7 mouse cellular contexts compared by ENCODE assay signal in genomic region chr3:66220554-66221242, GRCm38 (mm10). TPM values are rescaled to one million over a fixed set of nuclear protein-coding genes. Genes with fewer than 3 reads are reported as not detected.
A peak's percentile ranks its signal among the peaks of the same experiment; 100 is the strongest.
DNase-seq lines count a peak whose midpoint lies in the region; ATAC-seq and TF ChIP-seq lines count a peak whose summit lies in the region.

No protein-coding gene starts in this region.

- ATAC-seq in hindbrain, postnatal 0 days, result peak; percentile 91
- peak; percentile 75 for ATAC-seq in limb, embryonic 12.5 days (ENCODE audit: insufficient number of reproducible peaks, insufficient read depth, low FRiP score, low TSS enrichment, low read depth)
- peak; percentile 72 for ATAC-seq in midbrain, postnatal 0 days (ENCODE audit: low FRiP score)

- no peaks in the 10 kb centered on the region for H3K36me3 ChIP-seq in hindbrain, postnatal 0 days (ENCODE audit: insufficient read depth, low read length)
- H3K36me3 ChIP-seq in limb, embryonic 12.5 days, result peaks cover 4% of the 10 kb centered on the region; the same call in 1 of the 2 replicates
- no peaks in the 10 kb centered on the region for H3K36me3 ChIP-seq in midbrain, postnatal 0 days (ENCODE audit: insufficient read depth, low read length)

- peak overlapping the region; percentile 95 for H3K4me2 ChIP-seq in hindbrain, postnatal 0 days (ENCODE audit: low read depth, low read length)
- peak overlapping the region; percentile 94 for H3K4me2 ChIP-seq in limb, embryonic 12.5 days
- peak overlapping the region; percentile 99 for H3K4me2 ChIP-seq in midbrain, postnatal 0 days (ENCODE audit: low read depth, low read length, poor library complexity, severe bottlenecking)

- H3K4me3 ChIP-seq in hindbrain, postnatal 0 days (ENCODE audit: low read length), result peak overlapping the region; percentile 49
- peak overlapping the region; percentile 64 for H3K4me3 ChIP-seq in limb, embryonic 12.5 days (replicated peaks)
- peak overlapping the region; percentile 61 for H3K4me3 ChIP-seq in midbrain, postnatal 0 days (ENCODE audit: low read depth, low read length)

- no peaks in the 10 kb centered on the region for H3K9me3 ChIP-seq in hindbrain, postnatal 0 days (ENCODE audit: low read length)
- no peaks in the 10 kb centered on the region for H3K9me3 ChIP-seq in limb, embryonic 12.5 days
- no peaks in the 10 kb centered on the region for H3K9me3 ChIP-seq in midbrain, postnatal 0 days (ENCODE audit: low read length)

- H3K9ac ChIP-seq in hindbrain, postnatal 0 days (replicated peaks; ENCODE audit: low read length), result peak overlapping the region; percentile 52
- H3K9ac ChIP-seq in limb, embryonic 12.5 days (replicated peaks), result peak overlapping the region; percentile 84
- H3K9ac ChIP-seq in midbrain, postnatal 0 days (replicated peaks; ENCODE audit: low read length, poor library complexity, severe bottlenecking), result peak overlapping the region; percentile 66

- peak; percentile 50 for DNase-seq in NIH3T3 (ENCODE audit: low read depth)
- peak; percentile 55 for DNase-seq in brain, adult 2 months (ENCODE audit: low read depth, low spot score)
- DNase-seq in frontal cortex, postnatal 36 days (ENCODE audit: low spot score in 2 of 2), result peak; percentile 47
- DNase-seq in hindbrain, postnatal 0 days (ENCODE audit: low spot score), result peak; percentile 63
- DNase-seq in midbrain, postnatal 0 days (ENCODE audit: low spot score), result peak; percentile 46
- DNase-seq in testis, postnatal 10 days (ENCODE audit: low spot score), result peak; percentile 45

- no peaks in the 10 kb centered on the region; the same call in 1 of the 2 replicates for H3K27me3 ChIP-seq in hindbrain, postnatal 0 days (ENCODE audit: insufficient read depth, low read length)
- H3K27me3 ChIP-seq in limb, embryonic 12.5 days, result peaks cover 4% of the 10 kb centered on the region; the same call in 1 of the 2 replicates
- H3K27me3 ChIP-seq in midbrain, postnatal 0 days (ENCODE audit: insufficient read depth, low read length), result peaks cover 11% of the 10 kb centered on the region; the same call in 1 of the 2 replicates

- H3K4me1 ChIP-seq in hindbrain, postnatal 0 days (ENCODE audit: insufficient read depth, low read length), result no peaks in the 10 kb centered on the region
- H3K4me1 ChIP-seq in limb, embryonic 12.5 days (replicated peaks), result peaks cover 22% of the 10 kb centered on the region
- 0 out of 2 replicates have a peak, but pooled peaks cover 4% of the 10 kb centered on the region for H3K4me1 ChIP-seq in midbrain, postnatal 0 days (ENCODE audit: insufficient read depth, low read length)

- 0 out of 2 replicates have a peak overlapping the region, but pooled peaks have one; percentile 45 for H3K27ac ChIP-seq in hindbrain, postnatal 0 days
- peak overlapping the region; percentile 93 for H3K27ac ChIP-seq in limb, embryonic 12.5 days
- H3K27ac ChIP-seq in midbrain, postnatal 0 days (ENCODE audit: low read depth, low read length), result peak overlapping the region; percentile 26; the same call in 1 of the 2 replicates

- peak; percentile 15; the same call in 1 of the 2 replicates for TF ChIP-seq CTCF in hindbrain, postnatal 0 days (IDR thresholded peaks at IDR 0.05; ENCODE audit: low read depth)
- no peak for TF ChIP-seq CTCF in midbrain, postnatal 0 days (IDR thresholded peaks at IDR 0.05)

- 2% methylated on average over 48 of the region's 54 CpGs for WGBS in hindbrain, postnatal 0 days
- whole genome bisulfite sequencing in limb, embryonic 12.5 days, result under 1% methylated on average over 52 of the region's 54 CpGs
- WGBS in midbrain, postnatal 0 days, result under 1% methylated on average over 49 of the region's 54 CpGs

RNA-seq across cellular contexts. Expression of gene Ptx3, which starts 1.0 kb away (rescaled TPM):
- total RNA-seq in hindbrain, postnatal 0 days (2014; rRNA removed), result 1.4 and 3.2 TPM in 2 replicates
- 4.0 and 4.1 TPM in 2 replicates for polyA plus RNA-seq in hindbrain, postnatal 0 days (2015; fragmentation: Nextera tagmentation; extraction: Ambion mirVana)
- 19.4 and 27.4 TPM in 2 replicates for polyA plus RNA-seq in limb, embryonic 12.5 days (2016; fragmentation: Nextera tagmentation; extraction: Ambion mirVana)
- total RNA-seq in midbrain, postnatal 0 days (2014; rRNA removed), result 3.3 and 4.0 TPM in 2 replicates
- polyA plus RNA-seq in midbrain, postnatal 0 days (2015; fragmentation: Nextera tagmentation; extraction: Ambion mirVana), result 2.9 and 4.4 TPM in 2 replicates

Comparison
In these comparisons a context has a peak if more than half of its experiments do, and no peak if none do; other contexts are left out.
1. Peak in every context shown above with its lines: DNase-seq, ATAC-seq, H3K4me3 ChIP-seq and H3K27ac ChIP-seq.
2. H3K27ac ChIP-seq: peak in every context shown above with its lines; median percentile 93 in limb, embryonic 12.5 days; 45 in hindbrain, postnatal 0 days; 26 in midbrain, postnatal 0 days.